ENCODE assay signal across 15 mouse cellular contexts in genomic region chr5:138857811-138858251, GRCm38 (mm10). TPM values are rescaled to one million over a fixed set of nuclear protein-coding genes. Genes with fewer than 3 reads are reported as not detected.
DNase-seq lines count a peak whose midpoint lies in the region; ATAC-seq and TF ChIP-seq lines count a peak whose summit lies in the region.
"Had no signal": no experiment of that assay in that cellular context is flagged by ENCODE, and none has a peak within 500 bp of the region (broad histone marks: within the 10 kb centered on the region; RNA-seq: fewer than 3 reads in every experiment).

No protein-coding gene starts in this region.

- no peaks in the 10 kb centered on the region for H3K9me3 ChIP-seq in heart, embryonic 10.5 days
- H3K9me3 ChIP-seq in liver, postnatal 0 days (ENCODE audit: low read length), result no peaks in the 10 kb centered on the region
- H3K9me3 ChIP-seq: limb, embryonic 13.5 days; midbrain, embryonic 13.5 days had no signal

- no peak overlapping the region for H3K27ac ChIP-seq in heart, embryonic 10.5 days
- no peak overlapping the region for H3K27ac ChIP-seq in liver, postnatal 0 days (ENCODE audit: low read depth)
- H3K27ac ChIP-seq: limb, embryonic 13.5 days; midbrain, embryonic 13.5 days had no signal

- H3K9ac ChIP-seq in liver, postnatal 0 days (replicated peaks), result no peak overlapping the region
- H3K9ac ChIP-seq: limb, embryonic 13.5 days; midbrain, embryonic 13.5 days had no signal

- no peak overlapping the region for H3K4me2 ChIP-seq in liver, postnatal 0 days (ENCODE audit: low read depth, low read length)
- H3K4me2 ChIP-seq: limb, embryonic 13.5 days; midbrain, embryonic 13.5 days had no signal

- H3K4me1 ChIP-seq in heart, embryonic 10.5 days, result no peaks in the 10 kb centered on the region
- H3K4me1 ChIP-seq in liver, postnatal 0 days (ENCODE audit: insufficient read depth), result 0 out of 2 replicates have a peak, but pooled peaks cover 2% of the 10 kb centered on the region
- H3K4me1 ChIP-seq: midbrain, embryonic 13.5 days had no signal

- ATAC-seq in liver, postnatal 0 days, result peak; percentile 57
- ATAC-seq: Patski had no signal

- H3K4me3 ChIP-seq in heart, embryonic 10.5 days, result no peak overlapping the region
- no peak overlapping the region for H3K4me3 ChIP-seq in liver, postnatal 0 days (ENCODE audit: low read depth, low read length)
- H3K4me3 ChIP-seq: limb, embryonic 13.5 days; midbrain, embryonic 13.5 days had no signal

- 56% methylated on average over 13 of the region's 13 CpGs for WGBS in heart, embryonic 10.5 days
- WGBS in liver, postnatal 0 days (ENCODE audit: insufficient replicate concordance), result 45% methylated on average over 13 of the region's 13 CpGs

- peak; percentile 94 for DNase-seq in heart, adult 11 months
- no peak for DNase-seq in heart, embryonic 10.5 days (ENCODE audit: low spot score)
- DNase-seq in left cerebral cortex, postnatal 4 days, result peak; percentile 72
- no peak for DNase-seq in left cerebral cortex, postnatal 25 days (ENCODE audit: low spot score in 2 of 2)
- DNase-seq in adrenal gland, adult 2 months, result peak; percentile 81
- no peak for DNase-seq in liver, postnatal 0 days
- DNase-seq in spleen, adult 12 weeks (ENCODE audit: low spot score), result no peak
- DNase-seq in layer of hippocampus, postnatal 25 days (ENCODE audit: extremely low spot score in 1 of 2, low spot score in 1 of 2), result no peak

- intact Hi-C loops in left cerebral cortex, postnatal 4 days (cut with DNase I), result loop anchor here (5.0 kb wide), 1 partner anchor 134 kb away; no protein-coding TSS in a partner anchor
- intact Hi-C loops in left cerebral cortex, postnatal 25 days (cut with DNase I), result loop anchor here (1.0 kb wide), 1 partner anchor 137 kb away; no protein-coding TSS in a partner anchor

- peaks cover 20% of the 10 kb centered on the region for H3K27me3 ChIP-seq in heart, embryonic 10.5 days (ENCODE audit: insufficient read depth, poor library complexity, severe bottlenecking)
- H3K27me3 ChIP-seq in liver, postnatal 0 days (ENCODE audit: insufficient read depth, low read length), result no peaks in the 10 kb centered on the region
- H3K27me3 ChIP-seq: limb, embryonic 13.5 days; midbrain, embryonic 13.5 days; Patski had no signal

- H3K36me3 ChIP-seq in heart, embryonic 10.5 days, result no peaks in the 10 kb centered on the region
- H3K36me3 ChIP-seq in liver, postnatal 0 days (replicated peaks; ENCODE audit: insufficient read depth, low read length), result no peaks in the 10 kb centered on the region
- H3K36me3 ChIP-seq: limb, embryonic 13.5 days; midbrain, embryonic 13.5 days had no signal

- TF ChIP-seq CTCF in liver, postnatal 0 days (IDR thresholded peaks at IDR 0.05; ENCODE audit: low read depth), result no peak

- TF ChIP-seq EP300 in liver, postnatal 0 days (IDR thresholded peaks at IDR 0.05; ENCODE audit: low read depth), result no peak

RNA-seq across cellular contexts. Expression of gene Gm5294, which starts 38.0 kb away (rescaled TPM):
- polyA plus RNA-seq in heart, embryonic 10.5 days (2016; fragmentation: Nextera tagmentation; extraction: Ambion mirVana), result not detected in 2 replicates
- not detected for total RNA-seq in left cerebral cortex, postnatal 4 days (2021)
- total RNA-seq in left cerebral cortex, postnatal 25 days (2021), result not detected
- not detected for total RNA-seq in adrenal gland, adult 2 months (2021)
- polyA plus RNA-seq in adrenal gland, adult 2 months (2012; rRNA removed), result 0.18 TPM in 1 of 2 replicates, not detected in the other
- polyA plus RNA-seq in liver, postnatal 0 days (2015; fragmentation: Nextera tagmentation; extraction: Ambion mirVana), result not detected in 2 replicates
- total RNA-seq in layer of hippocampus, postnatal 25 days (2021), result not detected
- total RNA-seq: common myeloid progenitor, adult 5-6 weeks had no signal
- polyA plus RNA-seq: gonadal fat pad, adult 2 months; large intestine, adult 2 months; limb, embryonic 13.5 days; midbrain, embryonic 13.5 days; Patski; stomach, embryonic 16.5 days had no signal

Comparison
In these comparisons a context has a peak if more than half of its experiments do, and no peak if none do; other contexts are left out.
1. DNase-seq: peak in heart, adult 11 months (single experiment), left cerebral cortex, postnatal 4 days (single experiment) and adrenal gland, adult 2 months (single experiment); none in heart, embryonic 10.5 days (single experiment), left cerebral cortex, postnatal 25 days (0 of 2), liver, postnatal 0 days (single experiment), spleen, adult 12 weeks (single experiment) and layer of hippocampus, postnatal 25 days (0 of 2).